Mouse (Mus musculus): ENCODE measurements around the gene Il17c. TPM values are rescaled to one million over a fixed set of nuclear protein-coding genes. Genes with fewer than 3 reads are reported as not detected.

Il17c gene
- polyA plus RNA-seq, 1 experiment = not detected

GRCm38 (mm10) chr8:122395291-122395690, 26.5 kb upstream of the Il17c start:
- Histone ChIP-seq H3K4me1 (ENCODE audit: control insufficient read depth, insufficient read depth, low read length) (no peaks in the 10 kb centered on the region), H3K27ac (ENCODE audit: insufficient read depth, low read depth, low read length) (no peak overlapping the region), H3K4me3 (ENCODE audit: insufficient read depth, low read depth, low read length) (no peak overlapping the region)
- TF ChIP-seq POLR2A (IDR thresholded peaks at IDR 0.05; ENCODE audit: insufficient read depth, low read depth, low read length) (no peak), CTCF (IDR thresholded peaks at IDR 0.05; ENCODE audit: insufficient read depth, low read depth, low read length) (no peak)
- WGBS = 92% methylated on average over 6 of the region's 6 CpGs

GRCm38 (mm10) chr8:122398186-122398585, 23.6 kb upstream of the Il17c start:
- WGBS = 94% methylated on average over 9 of the region's 9 CpGs
- Histone ChIP-seq H3K27ac (ENCODE audit: insufficient read depth, low read depth, low read length) (no peak overlapping the region), H3K4me3 (ENCODE audit: insufficient read depth, low read depth, low read length) (no peak overlapping the region), H3K4me1 (ENCODE audit: control insufficient read depth, insufficient read depth, low read length) (no peaks in the 10 kb centered on the region)
- TF ChIP-seq POLR2A (IDR thresholded peaks at IDR 0.05; ENCODE audit: insufficient read depth, low read depth, low read length) = no peak
- no peak for TF ChIP-seq CTCF (IDR thresholded peaks at IDR 0.05; ENCODE audit: insufficient read depth, low read depth, low read length)

- no peak overlapping the region for H3K4me3 ChIP-seq (ENCODE audit: insufficient read depth, low read depth, low read length)
- H3K4me1 ChIP-seq (ENCODE audit: control insufficient read depth, insufficient read depth, low read length) = no peaks in the 10 kb centered on the region
- TF ChIP-seq CTCF (IDR thresholded peaks at IDR 0.05; ENCODE audit: insufficient read depth, low read depth, low read length) = no peak
- TF ChIP-seq POLR2A (IDR thresholded peaks at IDR 0.05; ENCODE audit: insufficient read depth, low read depth, low read length) = no peak
- H3K27ac ChIP-seq (ENCODE audit: insufficient read depth, low read depth, low read length) = no peak overlapping the region
- 93% methylated on average over 9 of the region's 9 CpGs for WGBS
Observed at GRCm38 (mm10) chr8:122405146-122405805, 16.5 kb upstream of the Il17c start.

GRCm38 (mm10) chr8:122407678-122408077, 14.1 kb upstream of the Il17c start:
- WGBS = 88% methylated on average over 7 of the region's 7 CpGs
- no peak for TF ChIP-seq CTCF (IDR thresholded peaks at IDR 0.05; ENCODE audit: insufficient read depth, low read depth, low read length)
- no peak for TF ChIP-seq POLR2A (IDR thresholded peaks at IDR 0.05; ENCODE audit: insufficient read depth, low read depth, low read length)
- Histone ChIP-seq H3K4me1 (ENCODE audit: control insufficient read depth, insufficient read depth, low read length) (no peaks in the 10 kb centered on the region), H3K27ac (ENCODE audit: insufficient read depth, low read depth, low read length) (no peak overlapping the region), H3K4me3 (ENCODE audit: insufficient read depth, low read depth, low read length) (no peak overlapping the region)

- Histone ChIP-seq H3K4me3 (ENCODE audit: insufficient read depth, low read depth, low read length) (no peak overlapping the region), H3K4me1 (ENCODE audit: control insufficient read depth, insufficient read depth, low read length) (no peaks in the 10 kb centered on the region), H3K27ac (ENCODE audit: insufficient read depth, low read depth, low read length) (no peak overlapping the region)
- TF ChIP-seq POLR2A (IDR thresholded peaks at IDR 0.05; ENCODE audit: insufficient read depth, low read depth, low read length) = no peak
- no peak for TF ChIP-seq CTCF (IDR thresholded peaks at IDR 0.05; ENCODE audit: insufficient read depth, low read depth, low read length)
- WGBS = 87% methylated on average over 9 of the region's 9 CpGs
Observed at GRCm38 (mm10) chr8:122414311-122414710, 7.5 kb upstream of the Il17c start.

GRCm38 (mm10) chr8:122415554-122415953, 6.3 kb upstream of the Il17c start:
- Histone ChIP-seq H3K4me3 (ENCODE audit: insufficient read depth, low read depth, low read length) (no peak overlapping the region), H3K27ac (ENCODE audit: insufficient read depth, low read depth, low read length) (no peak overlapping the region), H3K4me1 (ENCODE audit: control insufficient read depth, insufficient read depth, low read length) (peaks cover 7% of the 10 kb centered on the region)
- 86% methylated on average over 6 of the region's 6 CpGs for WGBS
- no peak for TF ChIP-seq CTCF (IDR thresholded peaks at IDR 0.05; ENCODE audit: insufficient read depth, low read depth, low read length)

- WGBS = 38% methylated on average over 9 of the region's 9 CpGs
- Histone ChIP-seq H3K4me1 (ENCODE audit: control insufficient read depth, insufficient read depth, low read length) (peaks cover 7% of the 10 kb centered on the region), H3K4me3 (ENCODE audit: insufficient read depth, low read depth, low read length) (no peak overlapping the region), H3K27ac (ENCODE audit: insufficient read depth, low read depth, low read length) (no peak overlapping the region)
- TF ChIP-seq POLR2A (IDR thresholded peaks at IDR 0.05; ENCODE audit: insufficient read depth, low read depth, low read length) = no peak
- no peak for TF ChIP-seq CTCF (IDR thresholded peaks at IDR 0.05; ENCODE audit: insufficient read depth, low read depth, low read length)
Observed at GRCm38 (mm10) chr8:122419881-122420555, 1.8 kb upstream of the Il17c start.

- 92% methylated on average over 24 of the region's 24 CpGs for WGBS
- Histone ChIP-seq H3K4me1 (ENCODE audit: control insufficient read depth, insufficient read depth, low read length) (peaks cover 7% of the 10 kb centered on the region), H3K27ac (ENCODE audit: insufficient read depth, low read depth, low read length) (no peak overlapping the region), H3K4me3 (ENCODE audit: insufficient read depth, low read depth, low read length) (no peak overlapping the region)
- TF ChIP-seq POLR2A (IDR thresholded peaks at IDR 0.05; ENCODE audit: insufficient read depth, low read depth, low read length) (no peak), CTCF (IDR thresholded peaks at IDR 0.05; ENCODE audit: insufficient read depth, low read depth, low read length) (no peak)
Observed at GRCm38 (mm10) chr8:122423217-122423616, 1.4 kb downstream of the Il17c start.

- WGBS = 40% methylated on average over 5 of the region's 5 CpGs
- Histone ChIP-seq H3K27ac (ENCODE audit: insufficient read depth, low read depth, low read length) (no peak overlapping the region), H3K4me1 (ENCODE audit: control insufficient read depth, insufficient read depth, low read length) (peaks cover 7% of the 10 kb centered on the region), H3K4me3 (ENCODE audit: insufficient read depth, low read depth, low read length) (no peak overlapping the region)
- TF ChIP-seq POLR2A (IDR thresholded peaks at IDR 0.05; ENCODE audit: insufficient read depth, low read depth, low read length) (no peak), CTCF (IDR thresholded peaks at IDR 0.05; ENCODE audit: insufficient read depth, low read depth, low read length) (no peak)
Observed at GRCm38 (mm10) chr8:122423659-122424058, 1.8 kb downstream of the Il17c start.
